19 mouse cellular contexts compared by ENCODE assay signal in the genomic region with DNA sequence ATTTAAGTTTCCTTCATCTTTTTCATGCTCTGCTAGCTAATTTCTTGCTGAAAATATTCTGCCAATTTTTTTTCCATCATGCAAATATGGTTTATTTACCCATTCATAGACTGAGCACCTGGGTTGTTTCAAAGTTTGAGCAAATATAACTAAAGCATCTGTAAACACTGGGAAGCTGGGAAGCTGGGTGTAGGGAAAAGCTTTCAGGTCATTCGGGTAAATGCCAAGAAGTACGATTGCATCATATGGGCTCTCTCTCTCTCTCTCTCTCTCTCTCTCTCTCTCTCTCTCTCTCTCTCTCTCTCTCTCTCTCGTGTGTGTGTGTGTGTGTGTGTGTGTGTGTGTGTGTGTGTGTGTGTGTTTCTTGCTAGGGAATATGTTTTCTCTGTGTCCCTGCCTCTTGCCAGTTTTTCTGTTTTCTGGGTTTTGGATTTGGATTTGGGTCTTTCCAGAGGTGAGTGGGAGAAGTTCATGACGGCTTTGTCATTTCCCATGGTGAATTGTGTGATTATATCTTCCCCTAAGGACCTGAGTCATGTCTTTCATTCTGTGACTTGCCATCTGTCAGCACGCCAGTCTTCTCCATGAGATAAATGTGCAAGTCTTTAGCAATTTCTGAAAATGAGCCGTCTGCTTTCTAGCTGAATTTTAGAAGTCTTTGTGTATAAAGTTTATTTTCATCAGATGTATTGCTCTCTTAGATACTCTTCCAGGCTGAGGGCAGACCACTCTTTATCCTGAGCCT.
DNase-seq lines count a peak whose midpoint lies in the region; ATAC-seq and TF ChIP-seq lines count a peak whose summit lies in the region.
"Had no signal": no experiment of that assay in that cellular context is flagged by ENCODE, and none has a peak within 500 bp of the region (broad histone marks: within the 10 kb centered on the region; RNA-seq: fewer than 3 reads in every experiment).

No protein-coding gene starts in this region.

- H3K36me3 ChIP-seq in hindbrain, embryonic 16.5 days (ENCODE audit: control insufficient read depth, insufficient read depth, low read length), result no peaks in the 10 kb centered on the region
- H3K36me3 ChIP-seq: embryonic facial prominence, embryonic 13.5 days; hindbrain, embryonic 15.5 days; lung, embryonic 15.5 days; neural tube, embryonic 12.5 days had no signal

- TF ChIP-seq POLR2A in embryonic fibroblast, embryonic 13.5 days (IDR thresholded peaks at IDR 0.05; ENCODE audit: low read depth, low read length), result no peak; the same call in 1 of the 2 replicates

- 76% methylated on average over 6 of the region's 6 CpGs for WGBS in hindbrain, embryonic 16.5 days

- TF ChIP-seq CTCF in embryonic fibroblast, embryonic 13.5 days (IDR thresholded peaks at IDR 0.05; ENCODE audit: borderline replicate concordance, insufficient read depth, low read length), result no peak

- H3K9ac ChIP-seq in hindbrain, embryonic 16.5 days (ENCODE audit: low read depth, low read length), result no peak overlapping the region
- H3K9ac ChIP-seq: embryonic facial prominence, embryonic 13.5 days; hindbrain, embryonic 15.5 days; lung, embryonic 15.5 days; neural tube, embryonic 12.5 days had no signal

- H3K27ac ChIP-seq in embryonic fibroblast, embryonic 13.5 days (ENCODE audit: insufficient read depth, low read length), result peak overlapping the region; percentile 88
- no peak overlapping the region for H3K27ac ChIP-seq in hindbrain, embryonic 16.5 days (ENCODE audit: low read depth, low read length)
- H3K27ac ChIP-seq: embryonic facial prominence, embryonic 13.5 days; hindbrain, embryonic 15.5 days; lung, embryonic 15.5 days; neural tube, embryonic 12.5 days had no signal

- DNase-seq in frontal cortex, postnatal 10 days (ENCODE audit: low spot score in 2 of 2), result no peak
- DNase-seq in layer of hippocampus, adult 9-10 months (ENCODE audit: low spot score), result peak; percentile 21
- DNase-seq in layer of hippocampus, postnatal 25 days (ENCODE audit: extremely low spot score in 1 of 2, low spot score in 1 of 2), result no peak
- peak; percentile 47 for DNase-seq in 3134 (ENCODE audit: extremely low read depth, insufficient read length, low spot score)
- DNase-seq: cerebellum, adult 9-10 months; gastrocnemius, postnatal 14 days; liver; right cerebral cortex, postnatal 4 days had no signal

- H3K4me3 ChIP-seq in embryonic fibroblast, embryonic 13.5 days (ENCODE audit: insufficient read depth, low read length), result no peak overlapping the region
- H3K4me3 ChIP-seq in hindbrain, embryonic 16.5 days (ENCODE audit: low read length), result no peak overlapping the region
- H3K4me3 ChIP-seq: embryonic facial prominence, embryonic 13.5 days; hindbrain, embryonic 15.5 days; lung, embryonic 15.5 days; neural tube, embryonic 12.5 days had no signal

- ATAC-seq in frontal cortex, adult (ENCODE audit: low TSS enrichment), result peak; percentile 52
- ATAC-seq in megakaryocyte progenitor cell, adult 5-6 weeks (replicated peaks; ENCODE audit: poor library complexity), result no peak
- no peak for ATAC-seq in hindbrain, embryonic 16.5 days
- ATAC-seq: activated CD4-positive, CD25-positive, alpha-beta regulatory T cell, adult 4 months; intestine, postnatal 0 days; Patski had no signal

- H3K9me3 ChIP-seq in hindbrain, embryonic 16.5 days (ENCODE audit: control insufficient read depth, low read length), result no peaks in the 10 kb centered on the region
- H3K9me3 ChIP-seq: embryonic facial prominence, embryonic 13.5 days; hindbrain, embryonic 15.5 days; lung, embryonic 15.5 days; neural tube, embryonic 12.5 days had no signal

- H3K4me1 ChIP-seq in embryonic fibroblast, embryonic 13.5 days (ENCODE audit: control insufficient read depth, insufficient read depth, low read length), result peaks cover 2% of the 10 kb centered on the region; the same call in 1 of the 2 replicates
- H3K4me1 ChIP-seq in hindbrain, embryonic 16.5 days (ENCODE audit: control insufficient read depth, insufficient read depth, low read depth, low read length), result no peaks in the 10 kb centered on the region
- H3K4me1 ChIP-seq: hindbrain, embryonic 15.5 days; lung, embryonic 15.5 days; neural tube, embryonic 12.5 days had no signal

- no peak overlapping the region for H3K4me2 ChIP-seq in hindbrain, embryonic 16.5 days (ENCODE audit: low read length)
- H3K4me2 ChIP-seq: embryonic facial prominence, embryonic 13.5 days; hindbrain, embryonic 15.5 days; lung, embryonic 15.5 days; neural tube, embryonic 12.5 days had no signal

- H3K27me3 ChIP-seq in hindbrain, embryonic 16.5 days (replicated peaks; ENCODE audit: control insufficient read depth, insufficient read depth, low read length), result no peaks in the 10 kb centered on the region
- H3K27me3 ChIP-seq: hindbrain, embryonic 15.5 days; lung, embryonic 15.5 days; neural tube, embryonic 12.5 days; Patski had no signal

Comparison
In these comparisons a context has a peak if more than half of its experiments do, and no peak if none do; other contexts are left out.
1. DNase-seq: peak in layer of hippocampus, adult 9-10 months (single experiment) and 3134 (single experiment); none in frontal cortex, postnatal 10 days (0 of 2) and layer of hippocampus, postnatal 25 days (0 of 2).